Mouse (Mus musculus): ENCODE measurements at regions not wholly inside any gene's neighbourhood (a gene's known extent, or its start where the extent isn't known, plus 50 kb on each side); places are given as distances from the start of the nearest gene placed in this dataset.

- Histone ChIP-seq H3K36me3 (ENCODE audit: control insufficient read depth, insufficient read depth, low read length, poor library complexity, severe bottlenecking) (no peaks in the 10 kb centered on the region), H3K27ac (ENCODE audit: insufficient read depth, low read depth, low read length, poor library complexity, severe bottlenecking) (no peak overlapping the region), H3K4me1 (ENCODE audit: control insufficient read depth in 2 of 2, insufficient read depth in 2 of 2, low read length in 2 of 2, poor library complexity in 1 of 2) (no peaks in the 10 kb centered on the region), H3K4me3 (ENCODE audit: insufficient read depth in 1 of 2, low read depth in 1 of 2, low read length in 2 of 2, poor library complexity in 1 of 2, severe bottlenecking in 1 of 2) (no peak overlapping the region), H3K9me3 (ENCODE audit: control insufficient read depth, insufficient read depth, low read depth, low read length) (no peaks in the 10 kb centered on the region), H3K9ac (ENCODE audit: insufficient read depth, low read depth, low read length, poor library complexity, severe bottlenecking) (no peak overlapping the region)
- DNase-seq (ENCODE audit: low read depth, low spot score) = no peak
- TF ChIP-seq HCFC1 (IDR thresholded peaks at IDR 0.05; ENCODE audit: borderline replicate concordance, insufficient read depth, low read length) = no peak
- no peak for TF ChIP-seq ZC3H11A (IDR thresholded peaks at IDR 0.05; ENCODE audit: borderline replicate concordance, low read depth, low read length)
- TF ChIP-seq ZNF384 (IDR thresholded peaks at IDR 0.05; ENCODE audit: low read depth, low read length) = no peak
- TF ChIP-seq MAFK (IDR thresholded peaks at IDR 0.05; ENCODE audit: insufficient read depth, low read depth, low read length) = no peak
- TF ChIP-seq CHD2 (IDR thresholded peaks at IDR 0.05; ENCODE audit: low read depth, low read length) = no peak
- in situ Hi-C loops (cut with MboI; ENCODE audit: low sequenced_read_pairs in 2 of 2, unreplicated experiment in 2 of 2) = no loop called here
These were observed 847.3 kb downstream of the Bcl11a start for GRCm38 (mm10) chr11:24925135-24925534.

- Histone ChIP-seq H3K9me3 (ENCODE audit: control insufficient read depth, insufficient read depth, low read depth, low read length) (no peaks in the 10 kb centered on the region), H3K27ac (ENCODE audit: insufficient read depth, low read depth, low read length, poor library complexity, severe bottlenecking) (no peak overlapping the region), H3K4me3 (ENCODE audit: insufficient read depth in 1 of 2, low read depth in 1 of 2, low read length in 2 of 2, poor library complexity in 1 of 2, severe bottlenecking in 1 of 2) (no peak overlapping the region), H3K4me1 (ENCODE audit: control insufficient read depth in 2 of 2, insufficient read depth in 2 of 2, low read length in 2 of 2, poor library complexity in 1 of 2) (no peaks in the 10 kb centered on the region), H3K36me3 (ENCODE audit: control insufficient read depth, insufficient read depth, low read length, poor library complexity, severe bottlenecking) (no peaks in the 10 kb centered on the region), H3K9ac (ENCODE audit: insufficient read depth, low read depth, low read length, poor library complexity, severe bottlenecking) (no peak overlapping the region)
- DNase-seq (ENCODE audit: low read depth, low spot score) = no peak
- in situ Hi-C loops (cut with MboI; ENCODE audit: low sequenced_read_pairs in 2 of 2, unreplicated experiment in 2 of 2) = no loop called here
- TF ChIP-seq CHD2 (IDR thresholded peaks at IDR 0.05; ENCODE audit: low read depth, low read length) (no peak), MAFK (IDR thresholded peaks at IDR 0.05; ENCODE audit: insufficient read depth, low read depth, low read length) (peak; percentile 98)
These were observed 865.8 kb downstream of the Bcl11a start for GRCm38 (mm10) chr11:24943646-24944045.

GRCm38 (mm10) chr11:24951161-24951560 is 873.3 kb downstream of the Bcl11a start:
- H3K9me3 ChIP-seq (ENCODE audit: control insufficient read depth, insufficient read depth, low read depth, low read length) = no peaks in the 10 kb centered on the region
- DNase-seq (ENCODE audit: low read depth, low spot score) = peak; percentile 17

GRCm38 (mm10) chr11:24972359-24972758 is 894.5 kb downstream of the Bcl11a start:
- in situ Hi-C loops (cut with MboI; ENCODE audit: low sequenced_read_pairs in 2 of 2, unreplicated experiment in 2 of 2) = no loop called here
- Histone ChIP-seq H3K27ac (ENCODE audit: insufficient read depth, low read depth, low read length, poor library complexity, severe bottlenecking) (no peak overlapping the region), H3K9me3 (ENCODE audit: control insufficient read depth, insufficient read depth, low read depth, low read length) (no peaks in the 10 kb centered on the region), H3K9ac (ENCODE audit: insufficient read depth, low read depth, low read length, poor library complexity, severe bottlenecking) (no peak overlapping the region), H3K4me1 (ENCODE audit: control insufficient read depth in 2 of 2, insufficient read depth in 2 of 2, low read length in 2 of 2, poor library complexity in 1 of 2) (no peaks in the 10 kb centered on the region), H3K4me3 (ENCODE audit: insufficient read depth in 1 of 2, low read depth in 1 of 2, low read length in 2 of 2, poor library complexity in 1 of 2, severe bottlenecking in 1 of 2) (no peak overlapping the region), H3K36me3 (ENCODE audit: control insufficient read depth, insufficient read depth, low read length, poor library complexity, severe bottlenecking) (no peaks in the 10 kb centered on the region)
- no peak for DNase-seq (ENCODE audit: low read depth, low spot score)
- TF ChIP-seq ZC3H11A (IDR thresholded peaks at IDR 0.05; ENCODE audit: borderline replicate concordance, low read depth, low read length) (no peak), ZNF384 (IDR thresholded peaks at IDR 0.05; ENCODE audit: low read depth, low read length) (no peak), MAFK (IDR thresholded peaks at IDR 0.05; ENCODE audit: insufficient read depth, low read depth, low read length) (no peak), CHD2 (IDR thresholded peaks at IDR 0.05; ENCODE audit: low read depth, low read length) (no peak), HCFC1 (IDR thresholded peaks at IDR 0.05; ENCODE audit: borderline replicate concordance, insufficient read depth, low read length) (no peak)

More at GRCm38 (mm10) chr11:24951161-24951560, 873.3 kb downstream of the Bcl11a start:
- Histone ChIP-seq H3K36me3 (ENCODE audit: control insufficient read depth, insufficient read depth, low read length, poor library complexity, severe bottlenecking) (no peaks in the 10 kb centered on the region), H3K4me3 (ENCODE audit: insufficient read depth in 1 of 2, low read depth in 1 of 2, low read length in 2 of 2, poor library complexity in 1 of 2, severe bottlenecking in 1 of 2) (no peak overlapping the region), H3K4me1 (ENCODE audit: control insufficient read depth in 2 of 2, insufficient read depth in 2 of 2, low read length in 2 of 2, poor library complexity in 1 of 2) (no peaks in the 10 kb centered on the region), H3K9ac (ENCODE audit: insufficient read depth, low read depth, low read length, poor library complexity, severe bottlenecking) (no peak overlapping the region), H3K27ac (ENCODE audit: insufficient read depth, low read depth, low read length, poor library complexity, severe bottlenecking) (no peak overlapping the region)
- TF ChIP-seq ZC3H11A (IDR thresholded peaks at IDR 0.05; ENCODE audit: borderline replicate concordance, low read depth, low read length) = no peak
- in situ Hi-C loops (cut with MboI; ENCODE audit: low sequenced_read_pairs in 2 of 2, unreplicated experiment in 2 of 2) = no loop called here

- Histone ChIP-seq H3K4me3 (ENCODE audit: insufficient read depth in 1 of 2, low read depth in 1 of 2, low read length in 2 of 2, poor library complexity in 1 of 2, severe bottlenecking in 1 of 2) (no peak overlapping the region), H3K9ac (ENCODE audit: insufficient read depth, low read depth, low read length, poor library complexity, severe bottlenecking) (no peak overlapping the region), H3K9me3 (ENCODE audit: control insufficient read depth, insufficient read depth, low read depth, low read length) (no peaks in the 10 kb centered on the region), H3K36me3 (ENCODE audit: control insufficient read depth, insufficient read depth, low read length, poor library complexity, severe bottlenecking) (no peaks in the 10 kb centered on the region), H3K4me1 (ENCODE audit: control insufficient read depth in 2 of 2, insufficient read depth in 2 of 2, low read length in 2 of 2, poor library complexity in 1 of 2) (no peaks in the 10 kb centered on the region), H3K27ac (ENCODE audit: insufficient read depth, low read depth, low read length, poor library complexity, severe bottlenecking) (no peak overlapping the region)
- in situ Hi-C loops (cut with MboI; ENCODE audit: low sequenced_read_pairs in 2 of 2, unreplicated experiment in 2 of 2) = no loop called here
- TF ChIP-seq ZNF384 (IDR thresholded peaks at IDR 0.05; ENCODE audit: low read depth, low read length) = no peak
- TF ChIP-seq ZC3H11A (IDR thresholded peaks at IDR 0.05; ENCODE audit: borderline replicate concordance, low read depth, low read length) = no peak
- TF ChIP-seq CHD2 (IDR thresholded peaks at IDR 0.05; ENCODE audit: low read depth, low read length) = no peak
- no peak for DNase-seq (ENCODE audit: low read depth, low spot score)
These were observed 902.4 kb downstream of the Bcl11a start for GRCm38 (mm10) chr11:24980193-24980665.
